In genomic region chr4:104548287-104548686, GRCm38 (mm10) we compare ENCODE assay signal across 24 mouse cellular contexts.
"Had no signal": no experiment of that assay in that cellular context is flagged by ENCODE, and none has a peak within 500 bp of the region (broad histone marks: within the 10 kb centered on the region; RNA-seq: fewer than 3 reads in every experiment).

No protein-coding gene starts in this region.

- H3K9ac ChIP-seq: forebrain, embryonic 15.5 days; forebrain, postnatal 0 days; heart, embryonic 12.5 days; hindbrain, embryonic 12.5 days; hindbrain, embryonic 14.5 days; intestine, embryonic 15.5 days; limb, embryonic 12.5 days; liver, embryonic 13.5 days; liver, embryonic 15.5 days; liver, postnatal 0 days had no signal

- H3K36me3 ChIP-seq: forebrain, embryonic 15.5 days; heart, embryonic 10.5 days; heart, embryonic 12.5 days; hindbrain, embryonic 10.5 days; hindbrain, embryonic 12.5 days; intestine, embryonic 15.5 days; limb, embryonic 10.5 days; limb, embryonic 12.5 days; liver, embryonic 13.5 days; liver, embryonic 15.5 days had no signal

- H3K4me1 ChIP-seq: heart, embryonic 10.5 days; heart, embryonic 12.5 days; hindbrain, embryonic 10.5 days; hindbrain, embryonic 12.5 days; intestine, embryonic 15.5 days; liver, embryonic 13.5 days; liver, embryonic 15.5 days had no signal

- H3K4me2 ChIP-seq: forebrain, embryonic 15.5 days; heart, embryonic 12.5 days; hindbrain, embryonic 12.5 days; hindbrain, embryonic 14.5 days; intestine, embryonic 15.5 days; limb, embryonic 12.5 days; liver, embryonic 11.5 days; liver, embryonic 13.5 days; liver, embryonic 15.5 days had no signal

- ATAC-seq: forebrain, embryonic 15.5 days; hindbrain, embryonic 16.5 days; inflammation-experienced regulatory T-cells, adult 6 months; intestine, embryonic 15.5 days; intestine, postnatal 0 days; liver, postnatal 0 days had no signal

- H3K4me3 ChIP-seq: forebrain, embryonic 15.5 days; heart, adult 2 months; heart, embryonic 10.5 days; heart, embryonic 12.5 days; hindbrain, embryonic 10.5 days; hindbrain, embryonic 12.5 days; intestine, embryonic 15.5 days; layer of hippocampus, adult 2 months; left cerebral cortex, adult 2 months; limb, embryonic 10.5 days; limb, embryonic 12.5 days; liver, embryonic 13.5 days; liver, embryonic 15.5 days had no signal

- DNase-seq: forebrain, postnatal 0 days; gastrocnemius, postnatal 25 days; heart, adult 2 months; heart, postnatal 10 days; heart, postnatal 4 days; liver; liver, embryonic 13.5 days; liver, postnatal 0 days had no signal

- H3K27ac ChIP-seq: forebrain, embryonic 15.5 days; heart, adult 2 months; heart, embryonic 10.5 days; hindbrain, embryonic 10.5 days; hindbrain, embryonic 12.5 days; hindbrain, embryonic 14.5 days; intestine, embryonic 15.5 days; left cerebral cortex, adult 2 months; limb, embryonic 10.5 days; limb, embryonic 12.5 days; liver, embryonic 13.5 days; liver, embryonic 15.5 days had no signal

- H3K27me3 ChIP-seq: forebrain, embryonic 15.5 days; heart, embryonic 12.5 days; hindbrain, embryonic 12.5 days; intestine, embryonic 15.5 days; limb, embryonic 12.5 days; liver, embryonic 13.5 days; liver, embryonic 15.5 days had no signal

- H3K9me3 ChIP-seq: forebrain, embryonic 15.5 days; heart, embryonic 10.5 days; heart, embryonic 12.5 days; hindbrain, embryonic 10.5 days; hindbrain, embryonic 12.5 days; intestine, embryonic 15.5 days; limb, embryonic 10.5 days; limb, embryonic 12.5 days; liver, embryonic 13.5 days; liver, embryonic 15.5 days had no signal
